Mouse (Mus musculus): ENCODE measurements around the gene Hsd17b2. TPM values are rescaled to one million over a fixed set of nuclear protein-coding genes. Genes with fewer than 3 reads are reported as not detected.

Gene Hsd17b2
- polyA plus RNA-seq, 1 experiment from 2014 or later = 189 TPM

DNA sequence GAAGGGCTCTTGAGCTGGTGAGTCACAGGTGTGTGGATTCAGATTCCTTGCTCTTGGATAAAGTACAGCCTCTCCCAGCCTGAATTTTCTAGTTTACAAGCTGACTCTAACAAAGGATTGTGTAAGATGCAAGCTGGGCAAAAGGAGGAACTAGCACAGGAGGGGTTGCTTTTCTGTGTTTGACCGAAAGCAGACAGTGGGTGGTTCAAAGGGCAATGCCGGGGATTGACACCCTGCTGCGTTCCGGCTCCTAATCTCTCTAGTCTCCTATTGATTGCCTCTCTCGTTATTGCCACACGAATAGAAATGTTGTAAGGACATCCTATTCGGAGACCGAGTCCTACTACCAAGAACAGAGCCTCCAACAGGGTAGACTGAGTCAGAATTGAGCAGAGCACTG is 1.0 kb upstream of the Hsd17b2 start:
- H3K4me1 ChIP-seq (ENCODE audit: insufficient read depth) = no peaks in the 10 kb centered on the region; the same call in 1 of the 2 replicates
- DNase-seq (peak; percentile 52), ATAC-seq (peak; percentile 77)
- no peaks in the 10 kb centered on the region for H3K9me3 ChIP-seq (ENCODE audit: low read length)
- 40% methylated on average over 8 of the region's 8 CpGs for WGBS (ENCODE audit: insufficient replicate concordance)
- peak overlapping the region; percentile 47; the same call in 1 of the 2 replicates for H3K4me3 ChIP-seq (ENCODE audit: low read depth, low read length)
- no peaks in the 10 kb centered on the region for H3K36me3 ChIP-seq (replicated peaks; ENCODE audit: insufficient read depth, low read length)
- TF ChIP-seq EP300 (IDR thresholded peaks at IDR 0.05; ENCODE audit: low read depth) (peak; percentile 69; the same call in 1 of the 2 replicates), CTCF (IDR thresholded peaks at IDR 0.05; ENCODE audit: low read depth) (no peak)
- H3K4me2 ChIP-seq (ENCODE audit: low read depth, low read length) = peak overlapping the region; percentile 66
- H3K9ac ChIP-seq (replicated peaks) = peak overlapping the region; percentile 40; the same call in 1 of the 2 replicates
- H3K27me3 ChIP-seq (ENCODE audit: insufficient read depth, low read length) = no peaks in the 10 kb centered on the region
- H3K27ac ChIP-seq (ENCODE audit: low read depth) = peak overlapping the region; percentile 94

DNA sequence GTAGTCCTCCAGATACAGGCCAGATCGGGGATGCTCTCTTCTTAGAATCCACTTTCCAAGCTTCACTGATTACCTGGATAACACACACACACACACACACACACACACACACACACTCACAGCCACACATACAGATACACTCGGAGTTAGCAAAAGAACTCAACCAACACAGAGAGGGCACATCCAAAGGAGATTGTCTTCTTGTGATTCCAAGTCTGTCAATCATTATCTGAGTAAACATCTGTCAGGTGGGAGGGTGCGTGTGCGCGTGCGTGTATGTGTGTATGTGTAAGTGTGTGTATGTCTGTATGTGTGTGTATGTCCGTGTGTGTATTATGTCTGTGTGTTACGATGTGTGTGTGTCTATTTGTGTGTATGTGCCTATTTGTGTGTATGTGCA is 458 bp upstream of the Hsd17b2 start:
- Histone ChIP-seq H3K9ac (replicated peaks) (peak overlapping the region; percentile 40; the same call in 1 of the 2 replicates), H3K4me1 (ENCODE audit: insufficient read depth) (no peaks in the 10 kb centered on the region; the same call in 1 of the 2 replicates), H3K27me3 (ENCODE audit: insufficient read depth, low read length) (no peaks in the 10 kb centered on the region), H3K4me3 (ENCODE audit: low read depth, low read length) (peak overlapping the region; percentile 47), H3K9me3 (ENCODE audit: low read length) (no peaks in the 10 kb centered on the region), H3K27ac (ENCODE audit: low read depth) (peak overlapping the region; percentile 94), H3K36me3 (replicated peaks; ENCODE audit: insufficient read depth, low read length) (no peaks in the 10 kb centered on the region), H3K4me2 (ENCODE audit: low read depth, low read length) (peak overlapping the region; percentile 66)
- 51% methylated on average over 8 of the region's 8 CpGs for WGBS (ENCODE audit: insufficient replicate concordance)
- DNase-seq (no peak), ATAC-seq (peak; percentile 68)
- TF ChIP-seq EP300 (IDR thresholded peaks at IDR 0.05; ENCODE audit: low read depth) = no peak
- TF ChIP-seq CTCF (IDR thresholded peaks at IDR 0.05; ENCODE audit: low read depth) = no peak

GRCm38 (mm10) chr8:117702701-117703100 is 997 bp downstream of the Hsd17b2 start:
- H3K4me3 ChIP-seq (ENCODE audit: low read depth, low read length) = peak overlapping the region; percentile 47
- no peak for ATAC-seq
- WGBS (ENCODE audit: insufficient replicate concordance) = 49% methylated on average over 10 of the region's 10 CpGs

GRCm38 (mm10) chr8:117706141-117706540 is 4.4 kb downstream of the Hsd17b2 start:
- TF ChIP-seq CTCF (IDR thresholded peaks at IDR 0.05; ENCODE audit: low read depth) (no peak), EP300 (IDR thresholded peaks at IDR 0.05; ENCODE audit: low read depth) (no peak)
- ATAC-seq (no peak), DNase-seq (no peak)
- Histone ChIP-seq H3K4me2 (ENCODE audit: low read depth, low read length) (peak overlapping the region; percentile 24; the same call in 1 of the 2 replicates), H3K9ac (replicated peaks) (no peak overlapping the region), H3K4me3 (ENCODE audit: low read depth, low read length) (no peak overlapping the region), H3K27ac (ENCODE audit: low read depth) (peak overlapping the region; percentile 41), H3K27me3 (ENCODE audit: insufficient read depth, low read length) (no peaks in the 10 kb centered on the region), H3K36me3 (replicated peaks; ENCODE audit: insufficient read depth, low read length) (no peaks in the 10 kb centered on the region), H3K4me1 (ENCODE audit: insufficient read depth) (no peaks in the 10 kb centered on the region; the same call in 1 of the 2 replicates), H3K9me3 (ENCODE audit: low read length) (no peaks in the 10 kb centered on the region)
- 80% methylated on average over 4 of the region's 4 CpGs for WGBS (ENCODE audit: insufficient replicate concordance)

More at GRCm38 (mm10) chr8:117702701-117703100, 997 bp downstream of the Hsd17b2 start:
- Histone ChIP-seq H3K9ac (replicated peaks) (peak overlapping the region; percentile 71), H3K4me1 (ENCODE audit: insufficient read depth) (no peaks in the 10 kb centered on the region; the same call in 1 of the 2 replicates), H3K27me3 (ENCODE audit: insufficient read depth, low read length) (no peaks in the 10 kb centered on the region), H3K4me2 (ENCODE audit: low read depth, low read length) (peak overlapping the region; percentile 66), H3K9me3 (ENCODE audit: low read length) (no peaks in the 10 kb centered on the region), H3K36me3 (replicated peaks; ENCODE audit: insufficient read depth, low read length) (no peaks in the 10 kb centered on the region), H3K27ac (ENCODE audit: low read depth) (peak overlapping the region; percentile 94)
- DNase-seq = no peak
- TF ChIP-seq CTCF (IDR thresholded peaks at IDR 0.05; ENCODE audit: low read depth) = no peak
- TF ChIP-seq EP300 (IDR thresholded peaks at IDR 0.05; ENCODE audit: low read depth) = no peak

- H3K4me2 ChIP-seq (ENCODE audit: low read depth, low read length) = no peak overlapping the region
- no peak for DNase-seq
Measured at GRCm38 (mm10) chr8:117712226-117712625, 10.5 kb downstream of the Hsd17b2 start.

GRCm38 (mm10) chr8:117714604-117715003 is 12.9 kb downstream of the Hsd17b2 start:
- Histone ChIP-seq H3K4me3 (ENCODE audit: low read depth, low read length) (no peak overlapping the region), H3K36me3 (replicated peaks; ENCODE audit: insufficient read depth, low read length) (no peaks in the 10 kb centered on the region; the same call in 1 of the 2 replicates), H3K9me3 (ENCODE audit: low read length) (0 out of 2 replicates have a peak, but pooled peaks cover 2% of the 10 kb centered on the region), H3K9ac (replicated peaks) (no peak overlapping the region), H3K27ac (ENCODE audit: low read depth) (no peak overlapping the region), H3K27me3 (ENCODE audit: insufficient read depth, low read length) (no peaks in the 10 kb centered on the region), H3K4me1 (ENCODE audit: insufficient read depth) (peaks cover 4% of the 10 kb centered on the region; the same call in 1 of the 2 replicates), H3K4me2 (ENCODE audit: low read depth, low read length) (no peak overlapping the region)
- TF ChIP-seq EP300 (IDR thresholded peaks at IDR 0.05; ENCODE audit: low read depth) (no peak), CTCF (IDR thresholded peaks at IDR 0.05; ENCODE audit: low read depth) (no peak)
- WGBS (ENCODE audit: insufficient replicate concordance) = 77% methylated on average over 5 of the region's 5 CpGs
- ATAC-seq = no peak
- no peak for DNase-seq

More at GRCm38 (mm10) chr8:117712226-117712625, 10.5 kb downstream of the Hsd17b2 start:
- Histone ChIP-seq H3K4me1 (ENCODE audit: insufficient read depth) (peaks cover 2% of the 10 kb centered on the region; the same call in 1 of the 2 replicates), H3K36me3 (replicated peaks; ENCODE audit: insufficient read depth, low read length) (no peaks in the 10 kb centered on the region; the same call in 1 of the 2 replicates), H3K9me3 (ENCODE audit: low read length) (0 out of 2 replicates have a peak, but pooled peaks cover 2% of the 10 kb centered on the region), H3K4me3 (ENCODE audit: low read depth, low read length) (no peak overlapping the region), H3K27ac (ENCODE audit: low read depth) (no peak overlapping the region), H3K9ac (replicated peaks) (no peak overlapping the region), H3K27me3 (ENCODE audit: insufficient read depth, low read length) (no peaks in the 10 kb centered on the region)
- no peak for ATAC-seq
- TF ChIP-seq EP300 (IDR thresholded peaks at IDR 0.05; ENCODE audit: low read depth) (no peak), CTCF (IDR thresholded peaks at IDR 0.05; ENCODE audit: low read depth) (no peak)
- WGBS (ENCODE audit: insufficient replicate concordance) = 75% methylated on average over 5 of the region's 5 CpGs

Measured in liver, postnatal 0 days (tissue).